In genomic region chr3:67960727-67961126, GRCm38 (mm10) we compare ENCODE assay signal across 22 mouse cellular contexts.
DNase-seq lines count a peak whose midpoint lies in the region; ATAC-seq and TF ChIP-seq lines count a peak whose summit lies in the region.
"Had no signal": no experiment of that assay in that cellular context is flagged by ENCODE, and none has a peak within 500 bp of the region (broad histone marks: within the 10 kb centered on the region; RNA-seq: fewer than 3 reads in every experiment).

No protein-coding gene starts in this region.

- no peak overlapping the region for H3K4me3 ChIP-seq in forebrain, embryonic 15.5 days
- no peak overlapping the region for H3K4me3 ChIP-seq in forebrain, embryonic 11.5 days (ENCODE audit: low read depth, low read length)
- no peak overlapping the region for H3K4me3 ChIP-seq in embryonic fibroblast, embryonic 13.5 days (ENCODE audit: insufficient read depth, low read length)
- no peak overlapping the region for H3K4me3 ChIP-seq in midbrain, embryonic 16.5 days (ENCODE audit: low read depth, low read length)
- H3K4me3 ChIP-seq: gastrocnemius, adult 2 months; heart, embryonic 10.5 days; left cerebral cortex, adult 2 months had no signal

- intact Hi-C loops in left cerebral cortex, postnatal 4 days (cut with DNase I), result no loop called here
- intact Hi-C loops in gastrocnemius, postnatal 14 days (cut with DNase I; ENCODE audit: low total_unique reads), result no loop called here

- no peak overlapping the region for H3K9ac ChIP-seq in forebrain, embryonic 15.5 days (replicated peaks)
- no peak overlapping the region for H3K9ac ChIP-seq in forebrain, embryonic 11.5 days (ENCODE audit: low read length)
- H3K9ac ChIP-seq in midbrain, embryonic 16.5 days (ENCODE audit: low read depth, low read length), result no peak overlapping the region
- H3K9ac ChIP-seq: liver, postnatal 0 days had no signal

- TF ChIP-seq CTCF in embryonic fibroblast, embryonic 13.5 days (IDR thresholded peaks at IDR 0.05; ENCODE audit: borderline replicate concordance, insufficient read depth, low read length), result no peak

- no peaks in the 10 kb centered on the region for H3K27me3 ChIP-seq in forebrain, embryonic 15.5 days
- H3K27me3 ChIP-seq in forebrain, embryonic 11.5 days (ENCODE audit: control insufficient read depth, insufficient read depth, low read length), result peaks cover 3% of the 10 kb centered on the region; the same call in 1 of the 2 replicates
- H3K27me3 ChIP-seq in midbrain, embryonic 16.5 days (ENCODE audit: control insufficient read depth, insufficient read depth, low read depth, low read length), result no peaks in the 10 kb centered on the region

- no peak for TF ChIP-seq POLR2A in embryonic fibroblast, embryonic 13.5 days (IDR thresholded peaks at IDR 0.05; ENCODE audit: low read depth, low read length)

- peaks cover 15% of the 10 kb centered on the region for H3K4me1 ChIP-seq in forebrain, embryonic 15.5 days
- peaks cover 2% of the 10 kb centered on the region; the same call in 1 of the 2 replicates for H3K4me1 ChIP-seq in forebrain, embryonic 11.5 days (replicated peaks; ENCODE audit: control insufficient read depth, insufficient read depth, low read length)
- peaks cover 9% of the 10 kb centered on the region for H3K4me1 ChIP-seq in embryonic fibroblast, embryonic 13.5 days (ENCODE audit: control insufficient read depth, insufficient read depth, low read length)
- H3K4me1 ChIP-seq in midbrain, embryonic 16.5 days (ENCODE audit: control insufficient read depth, insufficient read depth, low read length), result peaks cover 18% of the 10 kb centered on the region
- H3K4me1 ChIP-seq: heart, embryonic 10.5 days had no signal

- no peak overlapping the region for H3K4me2 ChIP-seq in forebrain, embryonic 15.5 days (replicated peaks)
- no peak overlapping the region for H3K4me2 ChIP-seq in forebrain, embryonic 11.5 days (ENCODE audit: low read depth, low read length, severe bottlenecking)
- no peak overlapping the region for H3K4me2 ChIP-seq in midbrain, embryonic 16.5 days (ENCODE audit: low read length)

- ATAC-seq in forebrain, embryonic 15.5 days (replicated peaks), result peak; percentile 38; the same call in 1 of the 2 replicates
- ATAC-seq in forebrain, embryonic 11.5 days (replicated peaks; ENCODE audit: low FRiP score), result no peak
- ATAC-seq in midbrain, embryonic 16.5 days, result 0 out of 2 replicates have a peak, but pooled peaks have one; percentile 9
- ATAC-seq: inflammation-experienced regulatory T-cells, adult 6 months; liver, postnatal 0 days; lung, postnatal 0 days had no signal

- no peaks in the 10 kb centered on the region for H3K36me3 ChIP-seq in forebrain, embryonic 15.5 days
- H3K36me3 ChIP-seq in forebrain, embryonic 11.5 days (ENCODE audit: control insufficient read depth, insufficient read depth, low read length), result no peaks in the 10 kb centered on the region
- no peaks in the 10 kb centered on the region for H3K36me3 ChIP-seq in midbrain, embryonic 16.5 days (ENCODE audit: control insufficient read depth, insufficient read depth, low read length)
- H3K36me3 ChIP-seq: heart, embryonic 10.5 days had no signal

- H3K9me3 ChIP-seq in forebrain, embryonic 15.5 days, result no peaks in the 10 kb centered on the region
- no peaks in the 10 kb centered on the region for H3K9me3 ChIP-seq in forebrain, embryonic 11.5 days (ENCODE audit: control insufficient read depth, low read length)
- no peaks in the 10 kb centered on the region for H3K9me3 ChIP-seq in midbrain, embryonic 16.5 days (replicated peaks; ENCODE audit: control insufficient read depth, low read length, poor library complexity, severe bottlenecking)
- H3K9me3 ChIP-seq: heart, embryonic 10.5 days had no signal

- DNase-seq in forebrain, embryonic 11.5 days (ENCODE audit: low spot score), result no peak
- peak; percentile 49 for DNase-seq in left cerebral cortex, postnatal 4 days
- DNase-seq in left cerebral cortex, adult 8-10 months (ENCODE audit: low spot score in 2 of 2), result no peak
- no peak for DNase-seq in gastrocnemius, postnatal 14 days
- DNase-seq: adrenal gland, adult 2 months; cerebellum, adult 11 months; cerebellum, postnatal 36 days; gastrocnemius, adult 2 months; heart, postnatal 4 days; kidney, adult 2 months; liver, postnatal 0 days; thymus, adult 2 months had no signal

- H3K27ac ChIP-seq in forebrain, embryonic 15.5 days (replicated peaks), result no peak overlapping the region
- no peak overlapping the region for H3K27ac ChIP-seq in forebrain, embryonic 11.5 days (ENCODE audit: low read depth, low read length)
- peak overlapping the region; percentile 22; the same call in 1 of the 2 replicates for H3K27ac ChIP-seq in embryonic fibroblast, embryonic 13.5 days (ENCODE audit: insufficient read depth, low read length)
- no peak overlapping the region for H3K27ac ChIP-seq in midbrain, embryonic 16.5 days (ENCODE audit: low read length)
- H3K27ac ChIP-seq: gastrocnemius, adult 2 months; heart, embryonic 10.5 days; kidney, postnatal 0 days; left cerebral cortex, adult 2 months; macrophage; stomach, postnatal 0 days had no signal
